Mouse (Mus musculus) heart, embryonic 10.5 days (tissue): Measurements from ENCODE around the gene Map3k4. TPM values are rescaled to one million over a fixed set of nuclear protein-coding genes. Genes with fewer than 3 reads are reported as not detected.

ENCODE experiments used
- DNase-seq: peaks from one replicate; pipeline ENCODE4 v3.0.0-alpha.2; 2017; ENCODE audit warnings: low spot score
- H3K27ac ChIP-seq: fragments of 300-500 bp; sonication (generic); 2 replicates; pipeline ENCODE4 v1.5.1; 2016; ENCODE audit warnings: mild to moderate bottlenecking
- H3K27me3 ChIP-seq: fragments of 300-500 bp; sonication (generic); 2 replicates; pipeline ENCODE4 v1.6.1; 2016; ENCODE audit warnings: mild to moderate bottlenecking; ENCODE audit not compliant: poor library complexity, insufficient read depth, severe bottlenecking
- H3K36me3 ChIP-seq: fragments of 300-500 bp; sonication (generic); 2 replicates; pipeline ENCODE4 v1.6.1; 2016; ENCODE audit warnings: mild to moderate bottlenecking, moderate library complexity
- H3K4me1 ChIP-seq: fragments of 300-500 bp; sonication (generic); 2 replicates; pipeline ENCODE4 v1.6.1; 2016; ENCODE audit warnings: mild to moderate bottlenecking
- H3K4me3 ChIP-seq: fragments of 300-500 bp; sonication (generic); 2 replicates; pipeline ENCODE4 v1.5.1; 2016; ENCODE audit warnings: mild to moderate bottlenecking, moderate library complexity
- H3K9me3 ChIP-seq: fragments of 300-500 bp; sonication (generic); 2 replicates; pipeline ENCODE4 v1.6.1; 2016; ENCODE audit warnings: mild to moderate bottlenecking, moderate library complexity
- WGBS: fragments of 180-500 bp; shearing (Covaris S2); methylation state at CpG from one replicate; pipeline ENCODE4 v1.1.7; 2016; 5-methylcytosine and 5-hydroxymethylcytosine counted together
- polyA plus RNA-seq: library from polyadenylated mRNA; unstranded; fragments of >200 nt; fragmentation: Nextera tagmentation; extraction: Ambion mirVana; gene quantifications from 2 replicates; pipeline ENCODE4 v1.2.1, GENCODE M21; 2016

The Map3k4 gene
- polyA plus RNA-seq, 1 experiment from 2014 or later, result 52.2 TPM

- Histone ChIP-seq H3K36me3 (no peaks in the 10 kb centered on the region), H3K27me3 (no peaks in the 10 kb centered on the region), H3K4me3 (no peak overlapping the region), H3K9me3 (no peaks in the 10 kb centered on the region), H3K27ac (peak overlapping the region; percentile 84), H3K4me1 (peaks cover 49% of the 10 kb centered on the region)
- WGBS, result 29% methylated on average over 10 of the region's 10 CpGs
- peak; percentile 93 for DNase-seq
Measured at GRCm38 (mm10) chr17:12205015-12205693, 113.4 kb downstream of the Map3k4 start.

GRCm38 (mm10) chr17:12204689-12205014 is 113.9 kb downstream of the Map3k4 start:
- 73% methylated on average over 3 of the region's 3 CpGs for WGBS
- Histone ChIP-seq H3K4me1 (peaks cover 49% of the 10 kb centered on the region), H3K9me3 (no peaks in the 10 kb centered on the region), H3K36me3 (no peaks in the 10 kb centered on the region), H3K27me3 (no peaks in the 10 kb centered on the region), H3K27ac (peak overlapping the region; percentile 79), H3K4me3 (no peak overlapping the region)
- DNase-seq, result no peak

- no peak overlapping the region for H3K4me3 ChIP-seq
- WGBS, result 64% methylated on average over 3 of the region's 3 CpGs
- DNase-seq, result no peak
- H3K4me1 ChIP-seq, result peaks cover 49% of the 10 kb centered on the region
- peak overlapping the region; percentile 79 for H3K27ac ChIP-seq
- H3K27me3 ChIP-seq, result no peaks in the 10 kb centered on the region
- no peaks in the 10 kb centered on the region for H3K9me3 ChIP-seq
- H3K36me3 ChIP-seq, result no peaks in the 10 kb centered on the region
Measured at GRCm38 (mm10) chr17:12204246-12204645, 114.3 kb downstream of the Map3k4 start.

DNA sequence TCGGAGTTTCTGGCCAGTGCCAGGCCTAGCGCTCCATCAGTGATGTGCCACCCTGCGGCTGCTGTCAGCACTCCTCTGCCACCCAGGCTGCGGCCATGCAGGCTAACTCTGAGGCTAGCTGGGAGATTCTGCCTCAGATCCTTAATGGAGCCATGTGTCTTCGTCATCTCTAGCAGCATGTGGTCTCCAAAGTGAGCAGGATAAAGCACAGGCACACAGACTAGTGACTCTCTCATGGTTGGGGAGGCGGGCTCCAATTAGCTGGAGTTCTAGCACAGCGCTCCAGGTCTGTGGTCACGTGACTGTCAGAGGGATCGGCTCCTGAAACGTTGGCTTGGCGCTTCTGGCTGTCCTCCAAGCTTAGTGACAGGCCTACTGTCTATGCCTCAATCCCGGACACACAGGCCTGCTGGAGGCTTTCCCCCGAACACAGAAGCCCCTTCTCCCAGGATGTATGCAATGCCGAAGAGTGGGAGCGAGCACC is 115.1 kb downstream of the Map3k4 start:
- no peaks in the 10 kb centered on the region for H3K9me3 ChIP-seq
- no peak for DNase-seq
- peak overlapping the region; percentile 79 for H3K27ac ChIP-seq
- 65% methylated on average over 15 of the region's 15 CpGs for WGBS
- H3K27me3 ChIP-seq, result no peaks in the 10 kb centered on the region
- H3K4me3 ChIP-seq, result no peak overlapping the region
- peaks cover 49% of the 10 kb centered on the region for H3K4me1 ChIP-seq
- H3K36me3 ChIP-seq, result 0 out of 2 replicates have a peak, but pooled peaks cover 4% of the 10 kb centered on the region

- WGBS, result 76% methylated on average over 1 of the region's 1 CpGs
- no peak overlapping the region for H3K4me3 ChIP-seq
- H3K36me3 ChIP-seq, result 0 out of 2 replicates have a peak, but pooled peaks cover 6% of the 10 kb centered on the region
- H3K27me3 ChIP-seq, result no peaks in the 10 kb centered on the region
- peak overlapping the region; percentile 59; the same call in 1 of the 2 replicates for H3K27ac ChIP-seq
- DNase-seq, result no peak
- H3K4me1 ChIP-seq, result peaks cover 39% of the 10 kb centered on the region
- no peaks in the 10 kb centered on the region for H3K9me3 ChIP-seq
Measured at GRCm38 (mm10) chr17:12201086-12201485, 117.5 kb downstream of the Map3k4 start.

DNA sequence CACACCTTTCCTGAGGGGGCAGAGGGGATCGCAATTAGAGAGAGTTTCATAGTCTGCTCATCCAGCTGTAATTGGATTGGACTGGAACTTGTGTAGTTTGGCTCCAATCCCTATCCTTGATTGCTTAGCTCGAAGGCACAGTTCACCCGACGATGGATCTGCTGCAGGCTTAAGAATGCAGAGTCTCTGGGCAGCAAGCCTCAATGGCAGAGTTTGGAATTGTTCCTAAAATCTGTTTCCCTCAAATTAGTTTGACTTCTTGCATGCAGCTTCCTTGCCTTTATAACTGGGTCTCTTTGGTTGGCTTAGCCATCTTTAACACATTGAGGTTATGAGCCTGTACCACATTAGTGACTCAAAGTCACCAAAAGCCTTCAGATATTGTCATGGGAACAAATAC is 118.7 kb downstream of the Map3k4 start:
- Histone ChIP-seq H3K27ac (no peak overlapping the region), H3K9me3 (no peaks in the 10 kb centered on the region), H3K27me3 (no peaks in the 10 kb centered on the region), H3K4me1 (peaks cover 39% of the 10 kb centered on the region), H3K36me3 (0 out of 2 replicates have a peak, but pooled peaks cover 6% of the 10 kb centered on the region), H3K4me3 (no peak overlapping the region)
- no peak for DNase-seq
- WGBS, result 91% methylated on average over 4 of the region's 4 CpGs

GRCm38 (mm10) chr17:12195604-12196003 is 123.0 kb downstream of the Map3k4 start:
- peak overlapping the region; percentile 15 for H3K4me3 ChIP-seq
- no peaks in the 10 kb centered on the region for H3K9me3 ChIP-seq
- H3K36me3 ChIP-seq, result peaks cover 6% of the 10 kb centered on the region; the same call in 1 of the 2 replicates
- peak overlapping the region; percentile 80 for H3K27ac ChIP-seq
- H3K4me1 ChIP-seq, result peaks cover 20% of the 10 kb centered on the region
- H3K27me3 ChIP-seq, result no peaks in the 10 kb centered on the region
- peak; percentile 85 for DNase-seq
- WGBS, result 40% methylated on average over 10 of the region's 10 CpGs

- DNase-seq, result no peak
- WGBS, result 23% methylated on average over 5 of the region's 5 CpGs
- Histone ChIP-seq H3K9me3 (no peaks in the 10 kb centered on the region), H3K27me3 (no peaks in the 10 kb centered on the region), H3K27ac (peak overlapping the region; percentile 80), H3K4me1 (peaks cover 20% of the 10 kb centered on the region), H3K4me3 (peak overlapping the region; percentile 15), H3K36me3 (peaks cover 6% of the 10 kb centered on the region; the same call in 1 of the 2 replicates)
Measured at GRCm38 (mm10) chr17:12195137-12195536, 123.5 kb downstream of the Map3k4 start.

- DNase-seq, result no peak
- H3K4me3 ChIP-seq, result no peak overlapping the region
- H3K36me3 ChIP-seq, result peaks cover 2% of the 10 kb centered on the region; the same call in 1 of the 2 replicates
- H3K27me3 ChIP-seq, result no peaks in the 10 kb centered on the region
- no peaks in the 10 kb centered on the region for H3K9me3 ChIP-seq
- 83% methylated on average over 1 of the region's 1 CpGs for WGBS
- H3K4me1 ChIP-seq, result peaks cover 10% of the 10 kb centered on the region; the same call in 1 of the 2 replicates
- 0 out of 2 replicates have a peak overlapping the region, but pooled peaks have one; percentile 9 for H3K27ac ChIP-seq
Measured at GRCm38 (mm10) chr17:12187782-12188181, 130.8 kb downstream of the Map3k4 start.

- WGBS, result 83% methylated on average over 3 of the region's 3 CpGs
- H3K27ac ChIP-seq, result peak overlapping the region; percentile 67
Measured at GRCm38 (mm10) chr17:12186341-12186740, 132.3 kb downstream of the Map3k4 start.

GRCm38 (mm10) chr17:12185855-12186254 is 132.7 kb downstream of the Map3k4 start:
- WGBS, result 81% methylated on average over 4 of the region's 4 CpGs
- Histone ChIP-seq H3K27ac (peak overlapping the region; percentile 67), H3K27me3 (no peaks in the 10 kb centered on the region)

More at GRCm38 (mm10) chr17:12186341-12186740, 132.3 kb downstream of the Map3k4 start:
- H3K36me3 ChIP-seq, result 0 out of 2 replicates have a peak, but pooled peaks cover 2% of the 10 kb centered on the region
- no peaks in the 10 kb centered on the region for H3K27me3 ChIP-seq
- H3K4me3 ChIP-seq, result no peak overlapping the region
- peaks cover 16% of the 10 kb centered on the region for H3K4me1 ChIP-seq
- no peak for DNase-seq
- no peaks in the 10 kb centered on the region for H3K9me3 ChIP-seq

GRCm38 (mm10) chr17:12184283-12184682 is 134.3 kb downstream of the Map3k4 start:
- Histone ChIP-seq H3K9me3 (no peaks in the 10 kb centered on the region), H3K4me3 (no peak overlapping the region), H3K36me3 (0 out of 2 replicates have a peak, but pooled peaks cover 6% of the 10 kb centered on the region), H3K27ac (no peak overlapping the region), H3K4me1 (peaks cover 17% of the 10 kb centered on the region), H3K27me3 (no peaks in the 10 kb centered on the region)
- no peak for DNase-seq
- 80% methylated on average over 8 of the region's 8 CpGs for WGBS

More at GRCm38 (mm10) chr17:12185855-12186254, 132.7 kb downstream of the Map3k4 start:
- Histone ChIP-seq H3K4me1 (peaks cover 17% of the 10 kb centered on the region), H3K4me3 (no peak overlapping the region), H3K36me3 (0 out of 2 replicates have a peak, but pooled peaks cover 2% of the 10 kb centered on the region), H3K9me3 (no peaks in the 10 kb centered on the region)
- peak; percentile 89 for DNase-seq

DNA sequence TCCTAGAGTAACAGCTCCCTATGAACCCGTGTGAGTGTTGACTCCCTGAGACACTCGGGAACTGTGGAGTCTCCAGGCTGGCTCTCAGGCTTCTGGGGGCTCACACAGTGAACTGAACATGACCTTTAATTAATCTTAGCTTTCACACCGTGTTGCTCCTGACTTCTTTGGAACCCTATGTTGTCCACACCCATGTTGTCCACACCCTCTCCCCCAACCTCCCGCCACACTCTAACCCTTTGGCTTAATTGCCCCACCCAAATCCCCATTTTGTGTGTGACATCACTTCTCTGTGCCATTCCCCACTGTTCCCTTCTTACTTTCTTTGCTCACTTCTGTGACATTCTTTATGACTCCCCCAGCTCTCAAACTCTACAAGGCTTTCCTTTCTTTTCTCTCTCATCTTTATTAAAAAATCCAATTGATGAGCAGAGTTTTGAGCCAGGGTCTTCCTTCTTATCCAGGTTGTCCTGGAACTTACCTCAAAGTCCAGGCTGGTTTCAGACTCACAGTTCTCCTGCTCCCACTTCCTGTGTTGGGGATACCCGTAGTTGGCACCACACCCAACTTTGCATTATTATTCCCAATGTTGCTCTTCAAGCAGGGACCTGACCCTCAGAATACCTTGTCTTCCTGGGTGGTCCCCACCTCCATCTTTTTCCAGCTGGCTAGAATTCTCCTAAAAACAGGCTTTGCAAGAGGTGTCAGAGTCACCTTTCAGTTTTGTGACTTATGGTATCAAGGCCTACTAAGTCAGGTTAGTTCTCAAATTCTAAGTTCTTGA is 135.7 kb downstream of the Map3k4 start:
- WGBS, result 71% methylated on average over 5 of the region's 5 CpGs

More for the DNA sequence above, 135.7 kb downstream of the Map3k4 start:
- Histone ChIP-seq H3K9me3 (no peaks in the 10 kb centered on the region), H3K4me3 (no peak overlapping the region), H3K4me1 (peaks cover 17% of the 10 kb centered on the region), H3K36me3 (peaks cover 4% of the 10 kb centered on the region; the same call in 1 of the 2 replicates), H3K27ac (peak overlapping the region; percentile 17; the same call in 1 of the 2 replicates), H3K27me3 (no peaks in the 10 kb centered on the region)
- DNase-seq, result no peak
